Mouse (Mus musculus): ENCODE measurements around the gene Etl4.

DNA sequence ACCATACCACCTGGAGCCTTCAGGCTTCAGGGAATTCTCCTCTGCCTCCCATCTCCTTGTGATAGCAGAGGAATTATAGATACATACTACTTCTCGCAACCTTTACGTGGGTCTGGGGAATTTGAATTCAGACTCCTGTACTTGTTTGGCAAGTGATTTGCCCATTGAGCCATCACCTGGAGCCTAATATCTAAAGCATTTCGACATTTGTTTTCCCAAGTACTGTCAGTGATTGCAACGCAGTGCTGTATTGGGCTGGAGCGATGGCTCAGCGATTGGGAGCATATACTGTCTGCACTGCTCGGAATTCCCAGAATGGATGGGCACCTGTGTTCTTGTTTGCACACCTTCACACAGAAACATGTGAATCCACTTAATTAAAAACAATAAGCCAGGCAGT, 762.7 kb downstream of the Etl4 start:
- TF ChIP-seq CTCF (IDR thresholded peaks at IDR 0.05) (no peak), EP300 (IDR thresholded peaks at IDR 0.05) (no peak)

All from lung, postnatal 0 days (tissue).